Mouse (Mus musculus) E14TG2a.4 (cell line): ENCODE results near the gene Vav3.

Experiments used
- CTCF ChIP-seq: conservative IDR thresholded peaks from 2 replicates; pipeline ENCODE4 v1.5.1; 2014; ENCODE audit warnings: low read length
- NANOG ChIP-seq: IDR thresholded peaks from 2 replicates; pipeline ENCODE4 v1.6.1; 2014; ENCODE audit warnings: borderline replicate concordance, low read length, mixed read lengths
- POU5F1 ChIP-seq: IDR thresholded peaks from 2 replicates; pipeline ENCODE4 v1.6.1; 2014; ENCODE audit warnings: low read length, borderline replicate concordance

DNA sequence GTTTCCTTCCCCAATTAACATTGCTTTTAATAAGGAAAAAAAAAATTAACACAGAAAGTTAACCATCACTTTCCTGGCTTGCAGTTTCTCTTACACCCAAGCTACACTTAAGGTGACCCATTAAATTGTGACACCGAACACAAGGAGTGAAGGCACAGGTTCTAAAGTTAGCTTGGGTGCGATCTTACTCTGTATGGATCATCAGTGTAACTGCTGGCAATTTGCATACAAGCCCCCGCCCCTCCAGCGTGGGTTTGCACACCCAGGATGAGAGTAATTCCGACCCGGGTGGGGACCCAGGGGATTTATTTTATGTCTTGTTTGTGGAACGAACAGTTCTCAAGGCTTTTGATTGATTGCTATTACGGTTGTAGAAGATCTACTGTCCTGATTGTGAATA, 186.2 kb downstream of the Vav3 start:
- TF ChIP-seq CTCF (no peak), NANOG (no peak), POU5F1 (no peak)
